Mouse (Mus musculus) bone marrow macrophage, adult 2 months (primary cell): ENCODE results near the gene Fasn. TPM values are rescaled to one million over a fixed set of nuclear protein-coding genes. Genes with fewer than 3 reads are reported as not detected.
"Not testable (repeated sequence)": the region's sequence is repeated elsewhere in the genome, so short reads cannot be mapped to it uniquely, and the experiment has no call there.

Experiments
- H3K27ac ChIP-seq: 2 replicates; pipeline ENCODE4 v1.5.1; 2012; ENCODE audit warnings: low read depth, low read length; ENCODE audit not compliant: insufficient read depth
- H3K4me1 ChIP-seq: 2 replicates; pipeline ENCODE4 v1.6.1; 2012; ENCODE audit warnings: low read length; ENCODE audit not compliant: control insufficient read depth, insufficient read depth
- H3K4me3 ChIP-seq: 2 replicates; pipeline ENCODE4 v1.5.1; 2012; ENCODE audit warnings: mild to moderate bottlenecking, low read length, moderate library complexity; ENCODE audit not compliant: insufficient read depth
- CTCF ChIP-seq: IDR thresholded peaks from 2 replicates; pipeline ENCODE4 v1.5.1; 2012; ENCODE audit warnings: low read depth, mild to moderate bottlenecking, low read length, moderate library complexity
- POLR2A ChIP-seq: IDR thresholded peaks from 2 replicates; pipeline ENCODE4 v1.6.1; 2012; ENCODE audit warnings: mild to moderate bottlenecking, low read depth, low read length, borderline replicate concordance
- polyA plus RNA-seq: library from polyadenylated mRNA; stranded (reverse); fragments of >200 nt; gene quantifications from 2 replicates; pipeline ENCODE4 v1.2.4, GENCODE M21; 2012; ENCODE audit not compliant: missing spikeins, insufficient read depth, insufficient read length

Gene Fasn
- polyA plus RNA-seq, 1 experiment = 8.1 TPM

GRCm38 (mm10) chr11:120779876-120780275 lies 44.5 kb downstream of the Fasn start:
- Histone ChIP-seq H3K4me3 (no peak overlapping the region), H3K4me1 (no peaks in the 10 kb centered on the region; the same call in 1 of the 2 replicates), H3K27ac (no peak overlapping the region)
- TF ChIP-seq POLR2A = no peak
- TF ChIP-seq CTCF = no peak

- Histone ChIP-seq H3K4me1 (no peaks in the 10 kb centered on the region; the same call in 1 of the 2 replicates), H3K27ac (no peak overlapping the region), H3K4me3 (no peak overlapping the region)
- no peak for TF ChIP-seq POLR2A
- TF ChIP-seq CTCF = no peak
Measured at GRCm38 (mm10) chr11:120777123-120777522, 47.2 kb downstream of the Fasn start.

GRCm38 (mm10) chr11:120775774-120776469 lies 48.4 kb downstream of the Fasn start:
- no peak for TF ChIP-seq POLR2A
- TF ChIP-seq CTCF = peak; percentile 100
- Histone ChIP-seq H3K4me1 (no peaks in the 10 kb centered on the region; the same call in 1 of the 2 replicates), H3K27ac (no peak overlapping the region), H3K4me3 (no peak overlapping the region)

- Histone ChIP-seq H3K4me3 (no peak overlapping the region), H3K27ac (no peak overlapping the region), H3K4me1 (peaks cover 1% of the 10 kb centered on the region)
- TF ChIP-seq CTCF (no peak), POLR2A (no peak)
Measured at GRCm38 (mm10) chr11:120773463-120774190, 50.7 kb downstream of the Fasn start.

GRCm38 (mm10) chr11:120772749-120773148 lies 51.6 kb downstream of the Fasn start:
- no peak for TF ChIP-seq CTCF
- no peak for TF ChIP-seq POLR2A
- Histone ChIP-seq H3K27ac (no peak overlapping the region), H3K4me3 (no peak overlapping the region), H3K4me1 (peaks cover 10% of the 10 kb centered on the region)

- H3K4me3 ChIP-seq = no peak overlapping the region
- H3K27ac ChIP-seq = peak overlapping the region; percentile 7; the same call in 1 of the 2 replicates
- TF ChIP-seq POLR2A (no peak), CTCF (no peak)
- H3K4me1 ChIP-seq = peaks cover 21% of the 10 kb centered on the region
Measured at GRCm38 (mm10) chr11:120768206-120768605, 56.1 kb downstream of the Fasn start.

- H3K4me1 ChIP-seq = peaks cover 26% of the 10 kb centered on the region
- H3K4me3 ChIP-seq = not testable (repeated sequence)
Measured at GRCm38 (mm10) chr11:120767023-120767422, 57.3 kb downstream of the Fasn start.

GRCm38 (mm10) chr11:120763121-120763999 lies 61.0 kb downstream of the Fasn start:
- peak overlapping the region; percentile 78 for H3K27ac ChIP-seq
- H3K4me3 ChIP-seq = peak overlapping the region; percentile 31
- peaks cover 26% of the 10 kb centered on the region for H3K4me1 ChIP-seq

More at GRCm38 (mm10) chr11:120767023-120767422, 57.3 kb downstream of the Fasn start:
- peak overlapping the region; percentile 12; the same call in 1 of the 2 replicates for H3K27ac ChIP-seq

- peaks cover 19% of the 10 kb centered on the region for H3K4me1 ChIP-seq
- H3K27ac ChIP-seq = peak within 1 kb of the TSS; percentile 78
- H3K4me3 ChIP-seq = peak within 1 kb of the TSS; percentile 31
Measured at GRCm38 (mm10) chr11:120762672-120763041, 61.7 kb downstream of the Fasn start, which contains the start of gene Hmga1b. Hmga1b (plus strand) TSS chr11:120762794.
